Mouse (Mus musculus) cortical plate, adult 2 months (tissue): Measurements from ENCODE around the gene Fam155a. TPM values are rescaled to one million over a fixed set of nuclear protein-coding genes. Genes with fewer than 3 reads are reported as not detected.

Experiments
- H3K27ac ChIP-seq: fragments of 200-500 bp; 2 replicates; pipeline ENCODE4 v1.5.1; 2012; ENCODE audit warnings: low read length, control low read depth, inconsistent platforms; ENCODE audit not compliant: insufficient read depth
- H3K4me1 ChIP-seq: fragments of 200-500 bp; 2 replicates; pipeline ENCODE4 v1.6.1; 2011; ENCODE audit warnings: low read length; ENCODE audit not compliant: control insufficient read depth, insufficient read depth
- H3K4me3 ChIP-seq: fragments of 200-500 bp; 2 replicates; pipeline ENCODE4 v1.5.1; 2011; ENCODE audit warnings: mild to moderate bottlenecking, low read length, control low read depth; ENCODE audit not compliant: insufficient read depth
- CTCF ChIP-seq: fragments of 200-500 bp; IDR thresholded peaks from 2 replicates; pipeline ENCODE4 v1.5.1; 2011; ENCODE audit warnings: mild to moderate bottlenecking, control low read depth, low read length; ENCODE audit not compliant: insufficient read depth; ENCODE audit errors: extremely low read depth
- POLR2A ChIP-seq: fragments of 200-500 bp; IDR thresholded peaks from 2 replicates; pipeline ENCODE4 v1.6.1; 2011; ENCODE audit warnings: mild to moderate bottlenecking, low read length, control low read depth; ENCODE audit not compliant: insufficient read depth; ENCODE audit errors: extremely low read depth
- polyA plus RNA-seq: library from polyadenylated mRNA; depleted of rRNA; stranded (reverse); fragments of >200 nt; gene quantifications from 2 replicates; pipeline ENCODE4 v1.2.3, GENCODE M21; 2012

Fam155a gene
- polyA plus RNA-seq, 1 experiment: 60.2 TPM

GRCm38 (mm10) chr8:9580192-9580591 lies 190.8 kb downstream of the Fam155a start:
- TF ChIP-seq POLR2A: no peak
- peak; percentile 23; the same call in 1 of the 2 replicates for TF ChIP-seq CTCF

GRCm38 (mm10) chr8:9571977-9572376 lies 199.0 kb downstream of the Fam155a start:
- H3K27ac ChIP-seq: no peak overlapping the region
- H3K4me1 ChIP-seq: no peaks in the 10 kb centered on the region
- no peak for TF ChIP-seq CTCF
- no peak for TF ChIP-seq POLR2A
- H3K4me3 ChIP-seq: no peak overlapping the region

More at GRCm38 (mm10) chr8:9580192-9580591, 190.8 kb downstream of the Fam155a start:
- Histone ChIP-seq H3K27ac (no peak overlapping the region), H3K4me1 (no peaks in the 10 kb centered on the region), H3K4me3 (no peak overlapping the region)

DNA sequence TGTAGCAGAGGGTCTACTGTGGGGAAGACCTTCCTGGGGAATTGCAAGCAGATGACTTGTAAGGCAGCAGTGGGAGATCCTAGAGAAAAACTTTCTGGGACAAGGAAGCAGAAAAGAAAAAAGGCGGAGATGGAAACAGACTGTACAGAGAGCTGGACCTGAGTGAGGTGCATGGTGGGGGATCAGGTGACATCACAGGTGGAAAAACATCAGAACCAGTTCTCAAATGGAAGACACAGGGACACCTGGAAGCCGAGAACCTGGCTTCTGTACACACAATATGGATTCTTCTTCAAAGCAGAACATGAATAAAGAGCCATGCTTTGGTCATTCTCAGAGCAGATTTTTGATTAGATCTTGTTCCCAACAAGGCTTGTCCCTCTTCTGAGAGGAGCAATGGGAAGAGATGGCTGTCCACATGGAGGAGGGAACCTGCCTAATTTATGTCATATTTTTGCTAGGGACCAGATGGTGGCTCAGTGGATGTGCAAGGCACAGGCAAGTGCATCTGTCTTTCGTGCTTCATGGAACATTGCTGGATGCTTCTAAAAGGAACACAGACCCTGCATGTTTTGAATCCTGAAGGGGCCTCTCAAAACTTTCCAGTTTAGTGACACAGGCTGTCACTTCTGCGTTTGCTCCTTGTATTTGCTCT lies 201.3 kb downstream of the Fam155a start:
- H3K4me3 ChIP-seq: no peak overlapping the region
- no peaks in the 10 kb centered on the region for H3K4me1 ChIP-seq
- TF ChIP-seq CTCF (no peak), POLR2A (no peak)
- no peak overlapping the region for H3K27ac ChIP-seq

DNA sequence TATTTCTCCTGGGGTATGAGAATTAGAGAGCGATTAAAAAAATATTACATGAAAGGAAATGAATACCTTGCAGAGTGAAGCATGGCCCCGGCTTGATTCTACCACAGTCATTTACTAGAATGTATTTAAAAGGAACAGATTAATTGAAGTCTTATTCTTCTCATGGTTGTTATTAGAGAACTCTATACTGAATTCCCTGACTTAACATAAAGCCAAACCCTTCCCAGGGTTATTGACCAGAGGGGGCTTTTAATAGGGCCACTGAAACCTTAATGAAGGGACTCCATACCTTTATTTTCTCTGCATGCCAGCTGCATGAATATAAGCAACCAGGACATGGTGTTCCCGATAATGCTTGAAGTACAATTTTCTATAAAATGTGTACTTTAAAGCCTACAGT lies 221.8 kb downstream of the Fam155a start:
- Histone ChIP-seq H3K4me1 (peaks cover 9% of the 10 kb centered on the region), H3K27ac (no peak overlapping the region), H3K4me3 (no peak overlapping the region)
- TF ChIP-seq CTCF (no peak), POLR2A (no peak)

DNA sequence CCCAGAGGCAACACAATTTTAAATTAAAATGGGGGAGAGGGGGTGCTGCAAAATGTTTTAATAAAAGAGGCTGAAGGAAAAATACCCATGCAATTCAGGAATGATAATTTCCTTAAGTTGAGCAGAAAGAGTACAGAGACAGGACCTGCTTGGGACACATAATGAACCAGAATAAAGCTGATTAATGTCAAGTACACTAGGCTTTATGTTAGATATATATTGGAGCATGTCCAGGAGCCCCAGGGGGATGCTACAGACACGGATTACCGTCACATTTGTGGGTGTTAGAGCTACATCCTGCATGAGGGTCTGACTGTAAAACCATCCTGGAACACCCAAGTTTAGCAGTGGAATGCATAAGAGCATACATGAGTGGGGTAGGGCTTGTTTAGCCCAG lies 223.4 kb downstream of the Fam155a start:
- Histone ChIP-seq H3K4me1 (peaks cover 9% of the 10 kb centered on the region), H3K4me3 (no peak overlapping the region), H3K27ac (no peak overlapping the region)
- TF ChIP-seq CTCF (no peak), POLR2A (no peak)

DNA sequence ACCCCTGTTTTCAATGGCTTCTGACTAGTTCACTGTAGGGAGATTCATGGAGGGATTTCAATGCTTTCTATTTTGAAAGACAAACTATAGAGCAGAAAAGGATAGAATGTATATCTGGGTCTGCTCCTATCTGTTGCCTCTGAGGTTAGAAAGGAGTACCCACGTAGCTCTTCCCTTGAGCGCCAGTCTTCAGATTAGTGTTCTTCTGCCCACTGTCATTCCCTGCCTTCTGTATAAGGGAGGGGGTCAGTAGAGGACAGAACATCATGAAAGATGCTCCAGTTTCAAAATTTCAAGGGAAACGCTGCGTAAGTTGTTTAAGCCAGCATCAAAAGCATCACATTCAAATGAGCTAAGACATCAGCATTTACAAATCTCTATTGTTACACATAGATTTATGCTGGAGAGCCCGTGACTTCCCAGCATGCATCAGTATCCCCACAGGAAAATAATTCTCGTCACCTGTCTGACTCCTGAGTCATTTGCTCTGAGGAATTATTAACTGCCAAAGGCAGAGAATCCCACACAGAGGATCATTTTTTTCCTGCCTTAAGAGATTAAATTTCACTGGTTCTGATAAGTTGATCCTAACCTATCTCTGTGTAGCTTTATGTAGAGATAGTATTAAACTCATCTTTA lies 223.9 kb downstream of the Fam155a start:
- H3K27ac ChIP-seq: no peak overlapping the region
- H3K4me3 ChIP-seq: no peak overlapping the region
- H3K4me1 ChIP-seq: peaks cover 9% of the 10 kb centered on the region
- TF ChIP-seq POLR2A (no peak), CTCF (no peak)

DNA sequence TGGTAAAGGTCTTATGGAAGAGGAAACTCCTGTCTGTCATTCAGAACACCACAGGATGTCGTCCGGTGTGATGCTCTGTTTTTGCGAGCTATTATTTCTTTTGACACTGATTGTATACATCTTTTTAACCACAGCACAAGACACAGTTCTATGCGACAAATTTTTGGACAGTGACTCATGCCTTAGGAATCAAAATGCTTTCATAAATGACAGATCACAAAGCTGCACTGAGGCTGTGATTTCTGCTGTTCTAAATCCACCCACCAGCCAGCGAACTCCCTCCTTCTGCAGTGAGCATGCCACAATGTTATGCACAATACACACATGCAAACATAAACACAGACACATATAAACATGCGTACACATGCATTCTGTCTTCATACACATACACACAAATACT lies 224.5 kb downstream of the Fam155a start:
- H3K4me3 ChIP-seq: no peak overlapping the region
- H3K27ac ChIP-seq: no peak overlapping the region
- TF ChIP-seq POLR2A (no peak), CTCF (no peak)
- peaks cover 9% of the 10 kb centered on the region for H3K4me1 ChIP-seq

- TF ChIP-seq CTCF: no peak
- no peak for TF ChIP-seq POLR2A
- no peak overlapping the region for H3K4me3 ChIP-seq
- H3K4me1 ChIP-seq: peaks cover 9% of the 10 kb centered on the region
- no peak overlapping the region for H3K27ac ChIP-seq
Measured at GRCm38 (mm10) chr8:9545665-9546064, 225.3 kb downstream of the Fam155a start.

DNA sequence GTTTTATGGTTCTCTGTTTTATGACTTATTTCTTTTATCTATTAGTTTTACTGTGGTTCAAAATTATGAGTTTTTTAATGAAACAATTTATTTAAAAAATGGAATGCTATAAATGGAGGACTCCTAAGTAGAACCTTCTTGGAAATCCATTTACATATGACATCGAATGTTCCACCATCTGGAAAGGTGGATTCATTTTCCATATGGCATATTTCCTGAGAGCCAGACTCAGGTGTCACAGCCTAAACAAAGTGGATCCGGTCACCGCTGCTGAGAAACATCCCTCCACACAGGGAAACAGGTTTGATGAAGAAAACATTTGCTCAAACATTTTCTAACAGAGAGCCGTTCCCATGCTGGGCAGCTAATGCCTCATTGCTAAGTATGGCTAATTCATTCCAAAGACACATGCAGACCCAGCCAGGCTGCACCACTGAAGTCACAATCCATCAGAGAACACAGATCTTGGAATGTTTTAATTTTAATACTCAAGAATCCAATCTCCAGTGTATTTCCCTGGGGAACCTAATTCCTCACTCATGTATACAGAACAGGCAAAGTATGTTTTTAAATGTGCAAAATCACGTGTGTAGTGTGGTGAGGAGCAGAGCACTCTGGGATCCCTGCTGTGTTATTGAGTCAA lies 235.1 kb downstream of the Fam155a start:
- Histone ChIP-seq H3K4me1 (no peaks in the 10 kb centered on the region), H3K27ac (no peak overlapping the region), H3K4me3 (no peak overlapping the region)
- TF ChIP-seq POLR2A (no peak), CTCF (no peak)

- Histone ChIP-seq H3K4me3 (no peak overlapping the region), H3K27ac (no peak overlapping the region), H3K4me1 (no peaks in the 10 kb centered on the region)
- no peak for TF ChIP-seq POLR2A
- TF ChIP-seq CTCF: no peak
Measured at GRCm38 (mm10) chr8:9526515-9526914, 244.4 kb downstream of the Fam155a start.
